Mouse (Mus musculus): ENCODE results near the gene 1600002K03Rik. TPM values are rescaled to one million over a fixed set of nuclear protein-coding genes. Genes with fewer than 3 reads are reported as not detected.

1600002K03Rik gene
- polyA plus RNA-seq, 1 experiment = 13.1 TPM

GRCm38 (mm10) chr10:80139975-80140665 is 32.6 kb upstream of the 1600002K03Rik start:
- peaks cover 3% of the 10 kb centered on the region; the same call in 1 of the 2 replicates for H3K4me1 ChIP-seq (ENCODE audit: control insufficient read depth, insufficient read depth, low read length)
- TF ChIP-seq CTCF (IDR thresholded peaks at IDR 0.05; ENCODE audit: extremely low read depth, insufficient read depth, low read length) = no peak
- TF ChIP-seq POLR2A (IDR thresholded peaks at IDR 0.05; ENCODE audit: extremely low read depth, insufficient read depth, low read length) = no peak
- no peak overlapping the region for H3K4me3 ChIP-seq (ENCODE audit: insufficient read depth, low read length)
- no peak overlapping the region for H3K27ac ChIP-seq (ENCODE audit: insufficient read depth, low read length)

GRCm38 (mm10) chr10:80140666-80141035 is 32.1 kb upstream of the 1600002K03Rik start, which contains the start of gene Cbarp:
Cbarp (minus strand) TSS chr10:80140835.
- Histone ChIP-seq H3K27ac (ENCODE audit: insufficient read depth, low read length) (peak within 1 kb of the TSS; percentile 98), H3K4me3 (ENCODE audit: insufficient read depth, low read length) (peak within 1 kb of the TSS; percentile 73), H3K4me1 (ENCODE audit: control insufficient read depth, insufficient read depth, low read length) (peaks cover 3% of the 10 kb centered on the region; the same call in 1 of the 2 replicates)
- no peak for TF ChIP-seq POLR2A (IDR thresholded peaks at IDR 0.05; ENCODE audit: extremely low read depth, insufficient read depth, low read length)
- no peak for TF ChIP-seq CTCF (IDR thresholded peaks at IDR 0.05; ENCODE audit: extremely low read depth, insufficient read depth, low read length)

- TF ChIP-seq CTCF (IDR thresholded peaks at IDR 0.05; ENCODE audit: extremely low read depth, insufficient read depth, low read length) (peak; percentile 46), POLR2A (IDR thresholded peaks at IDR 0.05; ENCODE audit: extremely low read depth, insufficient read depth, low read length) (peak; percentile 60)
- Histone ChIP-seq H3K27ac (ENCODE audit: insufficient read depth, low read length) (peak overlapping the region; percentile 95), H3K4me1 (ENCODE audit: control insufficient read depth, insufficient read depth, low read length) (peaks cover 3% of the 10 kb centered on the region; the same call in 1 of the 2 replicates), H3K4me3 (ENCODE audit: insufficient read depth, low read length) (peak overlapping the region; percentile 73)
These were observed 31.5 kb upstream of the 1600002K03Rik start for GRCm38 (mm10) chr10:80141243-80141642.

GRCm38 (mm10) chr10:80141786-80142529 is 30.8 kb upstream of the 1600002K03Rik start:
- Histone ChIP-seq H3K4me3 (ENCODE audit: insufficient read depth, low read length) (peak overlapping the region; percentile 73), H3K4me1 (ENCODE audit: control insufficient read depth, insufficient read depth, low read length) (peaks cover 3% of the 10 kb centered on the region; the same call in 1 of the 2 replicates), H3K27ac (ENCODE audit: insufficient read depth, low read length) (peak overlapping the region; percentile 80)
- TF ChIP-seq POLR2A (IDR thresholded peaks at IDR 0.05; ENCODE audit: extremely low read depth, insufficient read depth, low read length) (peak; percentile 94), CTCF (IDR thresholded peaks at IDR 0.05; ENCODE audit: extremely low read depth, insufficient read depth, low read length) (no peak)

- TF ChIP-seq CTCF (IDR thresholded peaks at IDR 0.05; ENCODE audit: extremely low read depth, insufficient read depth, low read length) = no peak
- no peak for TF ChIP-seq POLR2A (IDR thresholded peaks at IDR 0.05; ENCODE audit: extremely low read depth, insufficient read depth, low read length)
- Histone ChIP-seq H3K4me3 (ENCODE audit: insufficient read depth, low read length) (peak overlapping the region; percentile 73), H3K27ac (ENCODE audit: insufficient read depth, low read length) (peak overlapping the region; percentile 80), H3K4me1 (ENCODE audit: control insufficient read depth, insufficient read depth, low read length) (peaks cover 3% of the 10 kb centered on the region; the same call in 1 of the 2 replicates)
These were observed 30.2 kb upstream of the 1600002K03Rik start for GRCm38 (mm10) chr10:80142530-80142925.

- H3K4me1 ChIP-seq (ENCODE audit: control insufficient read depth, insufficient read depth, low read length) = peaks cover 3% of the 10 kb centered on the region; the same call in 1 of the 2 replicates
- H3K4me3 ChIP-seq (ENCODE audit: insufficient read depth, low read length) = no peak overlapping the region
- TF ChIP-seq POLR2A (IDR thresholded peaks at IDR 0.05; ENCODE audit: extremely low read depth, insufficient read depth, low read length) (no peak), CTCF (IDR thresholded peaks at IDR 0.05; ENCODE audit: extremely low read depth, insufficient read depth, low read length) (no peak)
- no peak overlapping the region for H3K27ac ChIP-seq (ENCODE audit: insufficient read depth, low read length)
These were observed 29.1 kb upstream of the 1600002K03Rik start for GRCm38 (mm10) chr10:80143664-80144063.

- Histone ChIP-seq H3K27ac (ENCODE audit: insufficient read depth, low read length) (no peak overlapping the region), H3K4me1 (ENCODE audit: control insufficient read depth, insufficient read depth, low read length) (peaks cover 3% of the 10 kb centered on the region; the same call in 1 of the 2 replicates), H3K4me3 (ENCODE audit: insufficient read depth, low read length) (no peak overlapping the region)
- TF ChIP-seq CTCF (IDR thresholded peaks at IDR 0.05; ENCODE audit: extremely low read depth, insufficient read depth, low read length) = no peak
- no peak for TF ChIP-seq POLR2A (IDR thresholded peaks at IDR 0.05; ENCODE audit: extremely low read depth, insufficient read depth, low read length)
These were observed 28.6 kb upstream of the 1600002K03Rik start for GRCm38 (mm10) chr10:80144159-80144558.

- no peak overlapping the region for H3K27ac ChIP-seq (ENCODE audit: insufficient read depth, low read length)
- TF ChIP-seq CTCF (IDR thresholded peaks at IDR 0.05; ENCODE audit: extremely low read depth, insufficient read depth, low read length) (peak; percentile 63), POLR2A (IDR thresholded peaks at IDR 0.05; ENCODE audit: extremely low read depth, insufficient read depth, low read length) (no peak)
- H3K4me1 ChIP-seq (ENCODE audit: control insufficient read depth, insufficient read depth, low read length) = peaks cover 3% of the 10 kb centered on the region; the same call in 1 of the 2 replicates
- no peak overlapping the region for H3K4me3 ChIP-seq (ENCODE audit: insufficient read depth, low read length)
These were observed 27.6 kb upstream of the 1600002K03Rik start for GRCm38 (mm10) chr10:80144864-80145838.

GRCm38 (mm10) chr10:80145896-80146295 is 26.8 kb upstream of the 1600002K03Rik start:
- H3K4me3 ChIP-seq (ENCODE audit: insufficient read depth, low read length) = no peak overlapping the region
- no peak overlapping the region for H3K27ac ChIP-seq (ENCODE audit: insufficient read depth, low read length)
- peaks cover 3% of the 10 kb centered on the region; the same call in 1 of the 2 replicates for H3K4me1 ChIP-seq (ENCODE audit: control insufficient read depth, insufficient read depth, low read length)
- TF ChIP-seq POLR2A (IDR thresholded peaks at IDR 0.05; ENCODE audit: extremely low read depth, insufficient read depth, low read length) = 0 out of 2 replicates have a peak, but pooled peaks have one; percentile 2
- TF ChIP-seq CTCF (IDR thresholded peaks at IDR 0.05; ENCODE audit: extremely low read depth, insufficient read depth, low read length) = no peak
